Mouse (Mus musculus): ENCODE measurements around the gene Prkch.

DNA sequence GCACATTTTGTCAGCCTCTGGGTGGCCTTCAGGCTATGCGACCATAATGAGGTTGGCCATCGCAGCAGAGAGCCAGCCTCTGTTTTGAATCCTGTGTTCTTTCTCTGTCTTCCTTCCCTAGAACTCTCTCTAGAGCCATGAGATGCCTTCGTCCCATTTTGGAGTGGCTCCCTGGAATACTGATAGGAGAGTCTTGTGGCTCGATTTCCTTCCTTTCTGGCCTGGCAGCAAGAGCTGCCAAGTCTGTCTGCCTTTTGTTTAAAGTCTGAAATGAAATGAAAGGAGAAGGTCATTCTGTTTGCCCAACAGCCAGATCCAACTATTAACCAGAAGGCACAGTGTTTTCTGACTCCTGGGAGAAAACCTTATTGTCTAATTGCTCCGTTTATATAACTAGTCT is 184.2 kb downstream of the Prkch start:
- TF ChIP-seq POLR2A (IDR thresholded peaks at IDR 0.05; ENCODE audit: insufficient read depth, low read depth, low read length) (no peak), CTCF (IDR thresholded peaks at IDR 0.05; ENCODE audit: insufficient read depth, low read depth, low read length) (no peak)
